Mouse (Mus musculus): ENCODE results near the gene Sdr16c6.

The Sdr16c6 gene

DNA sequence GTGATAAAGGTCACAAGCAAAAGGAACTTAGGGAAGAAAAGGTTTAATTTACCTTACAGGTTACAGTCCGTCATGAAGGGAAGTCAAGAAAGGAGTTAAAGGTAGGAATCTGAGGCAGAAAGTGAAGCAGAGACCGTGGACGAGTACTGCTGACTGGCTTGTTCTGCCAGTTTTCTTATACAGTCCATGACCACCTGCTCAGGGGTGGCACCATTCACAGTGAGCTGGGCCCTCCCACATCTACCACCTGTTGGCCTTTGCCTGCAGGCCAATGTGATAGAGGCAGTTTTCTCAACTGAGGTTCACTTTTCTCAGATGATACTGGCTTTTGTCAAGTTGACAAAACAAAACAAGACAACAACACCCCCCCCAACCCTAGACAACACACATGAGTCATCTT lies at the start of gene Sdr16c6:
Gene Sdr16c6 (minus strand): TSS at position 151 of the 400 bp plus-strand sequence.
- no peak for DNase-seq (ENCODE audit: low spot score)

DNA sequence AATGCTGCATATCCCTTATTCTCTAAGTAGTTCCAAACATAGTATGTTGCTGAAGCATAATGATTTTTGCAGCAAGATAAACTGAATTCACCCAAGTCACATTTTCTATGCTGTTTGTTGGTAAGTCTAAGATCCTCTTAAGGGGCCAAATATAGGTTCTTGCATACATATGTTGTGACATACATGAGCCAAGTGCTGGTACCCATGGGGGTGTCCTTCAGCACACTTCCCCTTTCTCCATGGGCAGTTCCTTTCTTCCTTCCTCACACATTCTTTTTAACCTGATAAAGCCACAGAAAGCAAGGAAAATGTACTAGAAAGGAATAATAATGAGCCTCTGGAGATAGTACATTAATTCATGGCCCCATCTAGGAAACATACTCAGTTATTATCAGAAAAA lies 2.9 kb upstream of the Sdr16c6 start:
- DNase-seq (ENCODE audit: low spot score), result no peak

DNA sequence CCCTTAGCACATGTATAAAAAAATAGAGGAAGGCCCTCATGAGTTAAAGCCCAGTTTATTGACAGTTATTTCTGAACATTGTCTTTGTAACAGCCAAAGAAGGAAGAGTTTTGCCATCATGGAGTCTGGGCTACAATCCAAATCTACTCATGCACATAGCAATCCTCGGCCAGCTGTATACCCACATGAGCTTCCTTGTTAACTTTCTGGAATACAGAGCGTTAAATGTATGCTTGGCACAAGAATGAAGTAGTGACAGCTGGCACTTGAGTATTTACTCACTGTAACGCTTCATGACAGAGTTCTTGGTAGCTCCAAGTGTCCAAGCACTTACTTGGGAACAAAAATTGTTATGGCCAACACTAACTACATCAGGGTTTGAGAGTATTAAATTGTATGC lies 1.8 kb upstream of the Sdr16c6 start:
- no peak for DNase-seq (ENCODE audit: low spot score)

- no peak for DNase-seq (ENCODE audit: low spot score)
Observed at GRCm38 (mm10) chr4:4076001-4076400, 1.3 kb downstream of the Sdr16c6 start.
